Mouse (Mus musculus) macrophage (primary cell): ENCODE results near the gene Itga10. TPM values are rescaled to one million over a fixed set of nuclear protein-coding genes. Genes with fewer than 3 reads are reported as not detected.
"Not testable (repeated sequence)": the region's sequence is repeated elsewhere in the genome, so short reads cannot be mapped to it uniquely, and the experiment has no call there.

ENCODE experiments used
- H3K27ac ChIP-seq: fragments of 350-480 bp; formaldehyde crosslinking; 2 replicates; pipeline ENCODE4 v1.9.0; 2021
- H3K36me3 ChIP-seq: fragments of 350-480 bp; formaldehyde crosslinking; 2 replicates; pipeline ENCODE4 v1.9.0; 2021; ENCODE audit errors: inconsistent target
- H3K4me3 ChIP-seq: fragments of 350-480 bp; formaldehyde crosslinking; 2 replicates; pipeline ENCODE4 v1.9.0; 2021; ENCODE audit errors: inconsistent target
- H3K79me2 ChIP-seq: fragments of 350-480 bp; formaldehyde crosslinking; 2 replicates; pipeline ENCODE4 v1.9.0; 2021; ENCODE audit errors: inconsistent target
- WGBS: methylation state at CpG from one replicate; pipeline ENCODE4 v1.1.7; 2026; ENCODE audit warnings: inconsistent platforms; ENCODE audit not compliant: missing documents; 5-methylcytosine and 5-hydroxymethylcytosine counted together
- polyA plus RNA-seq: library from polyadenylated mRNA; stranded (reverse); fragments of 250-400 nt; gene quantifications from 3 replicates; pipeline ENCODE4 v1.2.4, GENCODE M21; 2018; ENCODE audit warnings: inconsistent platforms

The Itga10 gene
- polyA plus RNA-seq, 1 experiment from 2014 or later: 0.10 TPM

DNA sequence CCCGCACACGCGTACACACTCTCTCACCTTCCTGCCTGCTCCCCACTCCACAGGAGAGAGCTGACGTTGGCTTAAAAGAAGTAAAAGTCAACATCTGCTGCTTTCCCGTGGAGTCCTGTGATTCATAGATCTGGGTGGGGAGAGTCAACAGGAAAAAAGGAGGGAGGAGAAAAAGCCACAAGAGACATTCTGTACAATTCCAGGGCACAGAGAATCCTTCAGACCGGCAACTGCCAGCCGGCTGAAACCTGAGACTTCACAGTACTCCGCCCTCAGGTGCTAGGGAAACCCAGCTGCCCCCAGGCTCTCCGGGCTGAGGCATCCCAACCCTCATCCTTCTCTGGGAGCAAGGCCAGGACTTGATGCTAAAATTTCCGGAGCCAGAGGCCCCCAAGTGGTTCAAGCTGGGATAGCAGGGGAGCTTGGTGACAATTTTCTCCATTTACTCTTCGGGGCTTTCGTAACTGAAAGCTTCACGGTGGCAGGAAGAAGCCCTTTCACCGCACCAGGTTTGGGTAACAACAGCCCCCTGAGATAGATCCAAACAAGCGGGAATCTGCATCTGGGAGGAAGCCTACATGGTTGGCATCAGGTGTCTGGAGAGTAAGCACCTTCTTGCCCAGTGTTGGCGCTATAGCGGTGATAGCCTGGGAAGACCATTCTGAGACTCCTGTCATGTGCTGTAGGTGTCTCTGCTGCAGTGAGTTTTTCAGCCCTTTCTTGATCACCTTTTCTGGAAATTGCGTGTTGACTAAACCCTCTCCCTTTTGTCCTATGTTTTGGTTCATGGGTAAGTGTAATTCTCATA lies 18.3 kb downstream of the Itga10 start:
- H3K79me2 ChIP-seq: no peaks in the 10 kb centered on the region
- WGBS: 10% methylated on average over 15 of the region's 18 CpGs
- H3K36me3 ChIP-seq: no peaks in the 10 kb centered on the region
- no peak overlapping the region for H3K27ac ChIP-seq
- no peak overlapping the region for H3K4me3 ChIP-seq

GRCm38 (mm10) chr3:96665732-96666363 lies 20.5 kb downstream of the Itga10 start:
- not testable (repeated sequence) for H3K36me3 ChIP-seq, H3K79me2 ChIP-seq, H3K4me3 ChIP-seq, H3K27ac ChIP-seq
- 89% methylated on average over 4 of the region's 7 CpGs for WGBS

GRCm38 (mm10) chr3:96666916-96667315 lies 21.5 kb downstream of the Itga10 start:
- WGBS: 90% methylated on average over 5 of the region's 5 CpGs
- Histone ChIP-seq H3K4me3 (no peak overlapping the region), H3K79me2 (no peaks in the 10 kb centered on the region), H3K36me3 (no peaks in the 10 kb centered on the region), H3K27ac (no peak overlapping the region)

DNA sequence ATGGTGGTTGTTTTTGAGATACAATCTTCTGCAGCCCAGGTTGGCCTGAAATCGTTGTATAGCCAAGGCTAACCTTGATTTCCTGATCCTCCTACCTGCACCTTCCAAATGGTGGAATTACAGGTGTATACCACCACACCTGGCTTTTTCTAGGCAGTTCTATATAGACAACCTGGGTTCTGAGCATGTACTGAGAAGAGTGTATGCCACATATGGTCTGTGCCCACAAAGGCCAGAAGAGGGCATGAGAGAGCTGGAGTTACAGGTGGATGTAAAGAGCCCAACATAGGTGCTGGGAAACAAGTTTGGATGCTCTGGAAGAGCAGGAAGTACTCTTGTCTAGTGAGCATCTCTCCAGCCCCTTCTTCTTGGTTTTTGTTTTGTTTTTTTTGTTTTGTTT lies 21.9 kb downstream of the Itga10 start:
- H3K79me2 ChIP-seq: no peaks in the 10 kb centered on the region
- no peak overlapping the region for H3K27ac ChIP-seq
- 60% methylated on average over 1 of the region's 1 CpGs for WGBS
- H3K36me3 ChIP-seq: no peaks in the 10 kb centered on the region
- no peak overlapping the region for H3K4me3 ChIP-seq

DNA sequence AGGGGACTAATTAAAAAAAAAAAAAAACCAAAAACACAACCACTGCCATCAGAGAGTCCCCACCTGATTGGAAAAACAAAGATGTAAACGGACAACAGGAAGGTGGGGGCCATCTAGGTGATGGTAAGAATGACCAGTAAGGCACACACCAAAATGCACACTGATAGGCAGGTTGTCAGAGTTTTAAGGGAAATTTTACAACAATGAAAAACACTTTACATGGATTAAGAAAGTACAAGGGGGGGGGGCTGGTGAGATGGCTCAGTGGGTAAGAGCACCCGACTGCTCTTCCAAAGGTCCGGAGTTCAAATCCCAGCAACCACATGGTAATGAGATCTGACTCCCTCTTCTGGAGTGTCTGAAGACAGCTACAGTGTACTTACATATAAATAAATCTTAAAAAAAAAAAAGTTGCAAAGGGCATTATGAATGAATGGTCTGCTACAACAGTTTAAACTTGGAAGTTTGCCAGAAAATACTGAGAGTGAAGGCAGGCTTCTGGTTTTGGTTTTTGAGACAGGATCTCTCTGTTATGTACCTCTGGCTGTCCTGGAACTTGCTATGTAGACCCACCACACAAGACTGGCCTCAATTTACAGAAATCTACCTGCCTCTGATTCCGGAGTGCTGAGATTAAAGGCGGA lies 23.2 kb downstream of the Itga10 start:
- Histone ChIP-seq H3K4me3 (no peak overlapping the region), H3K79me2 (no peaks in the 10 kb centered on the region), H3K36me3 (no peaks in the 10 kb centered on the region), H3K27ac (no peak overlapping the region)
- WGBS: 94% methylated on average over 4 of the region's 5 CpGs

GRCm38 (mm10) chr3:96669727-96670468 lies 24.5 kb downstream of the Itga10 start, which contains the start of gene Ankrd35:
Ankrd35 (plus strand) TSS chr3:96670131.
- H3K27ac ChIP-seq: no peak within 1 kb of the TSS
- no peak within 1 kb of the TSS; the same call in 1 of the 2 replicates for H3K4me3 ChIP-seq
- H3K79me2 ChIP-seq: no peaks in the 10 kb centered on the region
- no peaks in the 10 kb centered on the region for H3K36me3 ChIP-seq
- WGBS: 9% methylated on average over 28 of the region's 35 CpGs

GRCm38 (mm10) chr3:96671519-96671918 lies 26.1 kb downstream of the Itga10 start:
- Histone ChIP-seq H3K27ac (no peak overlapping the region), H3K36me3 (no peaks in the 10 kb centered on the region), H3K4me3 (no peak overlapping the region), H3K79me2 (no peaks in the 10 kb centered on the region)
- WGBS: 96% methylated on average over 5 of the region's 5 CpGs

DNA sequence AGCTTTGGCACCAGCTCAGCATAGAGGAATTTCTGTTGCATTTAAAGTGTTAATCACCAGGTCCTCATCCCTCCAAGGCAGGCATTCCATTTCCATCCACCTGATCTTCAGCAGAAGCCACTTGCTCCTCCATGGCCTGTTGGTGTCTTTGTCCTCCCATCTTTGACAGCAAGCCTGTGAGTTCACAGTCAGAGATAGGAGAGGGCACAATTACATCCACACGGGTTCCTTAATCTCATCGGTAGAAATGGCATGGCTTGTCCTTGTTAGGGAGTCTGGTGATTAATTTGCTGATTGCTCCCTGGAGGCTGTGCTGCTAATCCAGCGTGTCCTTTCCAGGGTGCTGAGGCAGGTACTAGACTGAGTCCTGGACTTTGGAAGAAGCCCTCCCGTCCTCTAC lies 28.1 kb downstream of the Itga10 start:
- Histone ChIP-seq H3K27ac (no peak overlapping the region), H3K4me3 (no peak overlapping the region), H3K36me3 (no peaks in the 10 kb centered on the region), H3K79me2 (no peaks in the 10 kb centered on the region)
- WGBS: 89% methylated on average over 4 of the region's 4 CpGs

- Histone ChIP-seq H3K4me3 (no peak overlapping the region), H3K79me2 (no peaks in the 10 kb centered on the region), H3K36me3 (no peaks in the 10 kb centered on the region), H3K27ac (no peak overlapping the region)
- 91% methylated on average over 8 of the region's 8 CpGs for WGBS
These were observed 29.1 kb downstream of the Itga10 start for GRCm38 (mm10) chr3:96674442-96674841.

- 47% methylated on average over 3 of the region's 3 CpGs for WGBS
- H3K4me3 ChIP-seq: no peak overlapping the region
- H3K36me3 ChIP-seq: no peaks in the 10 kb centered on the region
- no peaks in the 10 kb centered on the region for H3K79me2 ChIP-seq
- H3K27ac ChIP-seq: no peak overlapping the region
These were observed 29.8 kb downstream of the Itga10 start for GRCm38 (mm10) chr3:96675171-96675570.

DNA sequence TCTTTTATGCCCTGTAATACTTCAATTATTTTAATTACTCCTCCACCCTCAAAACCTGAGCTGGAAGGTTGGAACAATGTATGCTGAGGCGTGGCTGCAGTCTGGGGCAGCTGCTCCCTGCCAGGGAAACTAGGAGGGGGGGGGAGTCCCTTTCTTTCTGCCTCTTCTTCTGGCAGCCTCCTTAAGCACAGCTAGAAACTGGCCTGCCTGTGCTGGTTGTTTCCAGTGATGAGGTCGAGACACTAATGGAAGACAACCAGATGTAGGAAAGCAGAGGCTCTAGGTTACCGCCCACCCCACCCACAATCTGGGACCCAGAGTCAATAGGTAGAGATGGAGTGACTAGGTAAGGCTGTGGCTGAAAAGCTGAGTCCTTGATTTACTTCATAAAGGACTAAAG lies 30.3 kb downstream of the Itga10 start:
- no peak overlapping the region for H3K27ac ChIP-seq
- H3K36me3 ChIP-seq: no peaks in the 10 kb centered on the region
- 94% methylated on average over 3 of the region's 3 CpGs for WGBS
- no peak overlapping the region for H3K4me3 ChIP-seq
- no peaks in the 10 kb centered on the region for H3K79me2 ChIP-seq

DNA sequence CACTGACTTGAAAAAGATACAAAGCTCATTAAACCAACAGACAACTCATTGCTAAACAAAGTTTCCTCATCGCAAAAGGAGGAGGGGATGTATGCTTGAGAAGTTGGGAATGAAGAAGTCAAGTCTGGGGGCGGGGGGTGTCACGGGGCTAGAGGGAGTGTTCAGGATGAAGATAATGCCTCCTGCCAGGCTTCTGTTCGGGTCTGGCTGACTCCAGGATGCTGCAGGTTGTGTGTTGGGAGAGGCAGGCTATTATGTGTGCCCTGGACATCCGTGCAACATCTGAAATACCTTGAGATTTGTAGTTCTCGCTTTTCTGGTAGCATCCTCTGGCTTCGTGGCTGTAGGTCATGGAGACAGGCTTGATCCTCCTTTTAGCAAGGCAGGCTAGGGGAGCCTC lies 33.1 kb downstream of the Itga10 start:
- H3K79me2 ChIP-seq: no peaks in the 10 kb centered on the region
- no peak overlapping the region for H3K4me3 ChIP-seq
- no peak overlapping the region for H3K27ac ChIP-seq
- 86% methylated on average over 6 of the region's 7 CpGs for WGBS
- no peaks in the 10 kb centered on the region for H3K36me3 ChIP-seq

GRCm38 (mm10) chr3:96679159-96679674 lies 33.8 kb downstream of the Itga10 start:
- H3K79me2 ChIP-seq: no peaks in the 10 kb centered on the region
- no peak overlapping the region for H3K27ac ChIP-seq
- 78% methylated on average over 5 of the region's 5 CpGs for WGBS
- H3K36me3 ChIP-seq: no peaks in the 10 kb centered on the region
- no peak overlapping the region for H3K4me3 ChIP-seq

DNA sequence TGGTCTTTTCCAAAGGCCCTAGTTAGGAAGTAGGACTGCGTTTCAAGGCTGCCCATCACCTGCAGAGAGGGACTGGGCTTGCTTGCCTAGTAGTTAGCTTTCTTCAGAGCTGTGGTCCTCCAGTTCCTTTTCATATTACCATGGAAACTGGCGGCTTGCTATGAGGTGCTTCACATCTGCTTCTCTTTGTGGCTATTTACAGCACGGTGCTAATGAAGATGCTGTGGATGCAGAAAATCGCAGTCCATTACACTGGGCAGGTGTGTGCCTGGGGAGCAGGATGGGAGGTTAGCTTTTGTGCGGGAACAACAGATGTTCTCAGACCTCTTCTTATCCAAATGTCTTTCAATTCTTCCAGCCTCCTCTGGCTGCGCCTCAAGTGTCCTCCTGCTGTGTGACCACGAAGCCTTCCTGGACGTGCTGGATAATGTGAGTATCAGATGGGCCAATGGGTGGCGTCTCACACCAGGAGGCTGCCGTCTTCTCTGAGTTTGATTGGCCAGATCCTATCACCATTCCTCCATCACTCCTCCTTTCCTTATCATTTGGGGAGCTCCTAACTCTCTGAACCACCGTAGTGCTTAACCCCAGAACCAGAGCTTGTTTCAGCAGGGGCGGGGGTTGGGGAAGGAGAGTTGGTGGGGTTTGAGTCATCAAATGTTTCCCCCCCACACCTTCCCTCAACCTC lies 35.0 kb downstream of the Itga10 start:
- WGBS: 52% methylated on average over 12 of the region's 12 CpGs
- Histone ChIP-seq H3K36me3 (no peaks in the 10 kb centered on the region), H3K27ac (no peak overlapping the region), H3K4me3 (no peak overlapping the region), H3K79me2 (no peaks in the 10 kb centered on the region)
